Mouse (Mus musculus): ENCODE results near the gene Btg1. TPM values are rescaled to one million over a fixed set of nuclear protein-coding genes. Genes with fewer than 3 reads are reported as not detected.

Gene Btg1
- total and polyA plus RNA-seq, 2 experiments from 2014 or later: 15.2 to 21.3 TPM

- H3K9ac ChIP-seq (replicated peaks; ENCODE audit: low read length, poor library complexity, severe bottlenecking): peak overlapping the region; percentile 96
- H3K4me2 ChIP-seq (ENCODE audit: low read depth, low read length, poor library complexity, severe bottlenecking): peak overlapping the region; percentile 72
- no peak for ATAC-seq (ENCODE audit: low FRiP score)
- H3K36me3 ChIP-seq (ENCODE audit: insufficient read depth, low read length): 0 out of 2 replicates have a peak, but pooled peaks cover 5% of the 10 kb centered on the region
- no peak for TF ChIP-seq CTCF (IDR thresholded peaks at IDR 0.05)
- peak overlapping the region; percentile 73 for H3K27ac ChIP-seq (ENCODE audit: low read depth, low read length)
- WGBS: 3% methylated on average over 24 of the region's 24 CpGs
- no peaks in the 10 kb centered on the region for H3K4me1 ChIP-seq (ENCODE audit: insufficient read depth, low read length)
- H3K4me3 ChIP-seq (ENCODE audit: low read depth, low read length): peak overlapping the region; percentile 93
- H3K27me3 ChIP-seq (ENCODE audit: insufficient read depth, low read length): no peaks in the 10 kb centered on the region
- H3K9me3 ChIP-seq (ENCODE audit: low read length): no peaks in the 10 kb centered on the region
- DNase-seq (ENCODE audit: low spot score): no peak
Measured at GRCm38 (mm10) chr10:96616001-96616708, 651 bp upstream of the Btg1 start.

- peak overlapping the region; percentile 46 for H3K4me2 ChIP-seq (ENCODE audit: low read depth, low read length, poor library complexity, severe bottlenecking)
Measured at GRCm38 (mm10) chr10:96617221-96617950, 580 bp downstream of the Btg1 start.

GRCm38 (mm10) chr10:96617951-96618575 is 1.3 kb downstream of the Btg1 start:
- DNase-seq (ENCODE audit: low spot score): peak; percentile 64
- peak overlapping the region; percentile 93 for H3K4me3 ChIP-seq (ENCODE audit: low read depth, low read length)
- no peaks in the 10 kb centered on the region for H3K27me3 ChIP-seq (ENCODE audit: insufficient read depth, low read length)
- H3K9ac ChIP-seq (replicated peaks; ENCODE audit: low read length, poor library complexity, severe bottlenecking): peak overlapping the region; percentile 96
- H3K27ac ChIP-seq (ENCODE audit: low read depth, low read length): peak overlapping the region; percentile 86
- peak; percentile 64 for TF ChIP-seq CTCF (IDR thresholded peaks at IDR 0.05)
- H3K4me2 ChIP-seq (ENCODE audit: low read depth, low read length, poor library complexity, severe bottlenecking): peak overlapping the region; percentile 46
- no peak for ATAC-seq (ENCODE audit: low FRiP score)
- no peaks in the 10 kb centered on the region for H3K4me1 ChIP-seq (ENCODE audit: insufficient read depth, low read length)
- 0 out of 2 replicates have a peak, but pooled peaks cover 5% of the 10 kb centered on the region for H3K36me3 ChIP-seq (ENCODE audit: insufficient read depth, low read length)
- H3K9me3 ChIP-seq (ENCODE audit: low read length): no peaks in the 10 kb centered on the region
- WGBS: under 1% methylated on average over 29 of the region's 29 CpGs

More at GRCm38 (mm10) chr10:96617221-96617950, 580 bp downstream of the Btg1 start:
- no peaks in the 10 kb centered on the region for H3K4me1 ChIP-seq (ENCODE audit: insufficient read depth, low read length)
- H3K4me3 ChIP-seq (ENCODE audit: low read depth, low read length): peak overlapping the region; percentile 93
- under 1% methylated on average over 53 of the region's 78 CpGs for WGBS
- ATAC-seq (ENCODE audit: low FRiP score) (peak; percentile 33; the same call in 1 of the 2 replicates), DNase-seq (ENCODE audit: low spot score) (peak; percentile 26)
- no peaks in the 10 kb centered on the region for H3K9me3 ChIP-seq (ENCODE audit: low read length)
- peak overlapping the region; percentile 96 for H3K9ac ChIP-seq (replicated peaks; ENCODE audit: low read length, poor library complexity, severe bottlenecking)
- H3K36me3 ChIP-seq (ENCODE audit: insufficient read depth, low read length): 0 out of 2 replicates have a peak, but pooled peaks cover 5% of the 10 kb centered on the region
- peak overlapping the region; percentile 86 for H3K27ac ChIP-seq (ENCODE audit: low read depth, low read length)
- no peak for TF ChIP-seq CTCF (IDR thresholded peaks at IDR 0.05)
- no peaks in the 10 kb centered on the region for H3K27me3 ChIP-seq (ENCODE audit: insufficient read depth, low read length)

- Histone ChIP-seq H3K4me1 (ENCODE audit: insufficient read depth, low read length) (no peaks in the 10 kb centered on the region), H3K9me3 (ENCODE audit: low read length) (no peaks in the 10 kb centered on the region), H3K9ac (replicated peaks; ENCODE audit: low read length, poor library complexity, severe bottlenecking) (peak overlapping the region; percentile 48), H3K36me3 (ENCODE audit: insufficient read depth, low read length) (0 out of 2 replicates have a peak, but pooled peaks cover 5% of the 10 kb centered on the region), H3K27me3 (ENCODE audit: insufficient read depth, low read length) (no peaks in the 10 kb centered on the region), H3K27ac (ENCODE audit: low read depth, low read length) (no peak overlapping the region), H3K4me3 (ENCODE audit: low read depth, low read length) (peak overlapping the region; percentile 52), H3K4me2 (ENCODE audit: low read depth, low read length, poor library complexity, severe bottlenecking) (peak overlapping the region; percentile 71)
- WGBS: 30% methylated on average over 8 of the region's 8 CpGs
- no peak for ATAC-seq (ENCODE audit: low FRiP score)
- DNase-seq (ENCODE audit: low spot score): no peak
- TF ChIP-seq CTCF (IDR thresholded peaks at IDR 0.05): no peak
Measured at GRCm38 (mm10) chr10:96619951-96620889, 3.4 kb downstream of the Btg1 start.

GRCm38 (mm10) chr10:96620890-96621271 is 4.1 kb downstream of the Btg1 start:
- Histone ChIP-seq H3K27me3 (ENCODE audit: insufficient read depth, low read length) (no peaks in the 10 kb centered on the region), H3K36me3 (ENCODE audit: insufficient read depth, low read length) (0 out of 2 replicates have a peak, but pooled peaks cover 5% of the 10 kb centered on the region), H3K9ac (replicated peaks; ENCODE audit: low read length, poor library complexity, severe bottlenecking) (peak overlapping the region; percentile 44), H3K9me3 (ENCODE audit: low read length) (no peaks in the 10 kb centered on the region), H3K4me2 (ENCODE audit: low read depth, low read length, poor library complexity, severe bottlenecking) (peak overlapping the region; percentile 71), H3K4me3 (ENCODE audit: low read depth, low read length) (peak overlapping the region; percentile 52), H3K27ac (ENCODE audit: low read depth, low read length) (no peak overlapping the region), H3K4me1 (ENCODE audit: insufficient read depth, low read length) (peaks cover 3% of the 10 kb centered on the region; the same call in 1 of the 2 replicates)
- TF ChIP-seq CTCF (IDR thresholded peaks at IDR 0.05): peak; percentile 27
- no peak for ATAC-seq (ENCODE audit: low FRiP score)
- peak; percentile 25 for DNase-seq (ENCODE audit: low spot score)
- WGBS: 27% methylated on average over 4 of the region's 4 CpGs
